Mouse (Mus musculus): ENCODE measurements around the gene Atad3a.

Atad3a gene

GRCm38 (mm10) chr4:155700425-155700824 lies 60.5 kb downstream of the Atad3a start:
- Histone ChIP-seq H3K27me3 (ENCODE audit: control insufficient read depth, insufficient read depth, low read length, poor library complexity, severe bottlenecking) (no peaks in the 10 kb centered on the region), H3K36me3 (ENCODE audit: control insufficient read depth, insufficient read depth, low read length, poor library complexity, severe bottlenecking) (no peaks in the 10 kb centered on the region)
- DNase-seq (ENCODE audit: low read depth, low spot score): peak; percentile 74

GRCm38 (mm10) chr4:155696261-155697255 lies 64.3 kb downstream of the Atad3a start:
- DNase-seq (ENCODE audit: low read depth, low spot score): no peak
- H3K36me3 ChIP-seq (ENCODE audit: control insufficient read depth, insufficient read depth, low read length, poor library complexity, severe bottlenecking): no peaks in the 10 kb centered on the region
- no peaks in the 10 kb centered on the region for H3K27me3 ChIP-seq (ENCODE audit: control insufficient read depth, insufficient read depth, low read length, poor library complexity, severe bottlenecking)

- H3K27me3 ChIP-seq (ENCODE audit: control insufficient read depth, insufficient read depth, low read length, poor library complexity, severe bottlenecking): no peaks in the 10 kb centered on the region
- no peaks in the 10 kb centered on the region for H3K36me3 ChIP-seq (ENCODE audit: control insufficient read depth, insufficient read depth, low read length, poor library complexity, severe bottlenecking)
- no peak for DNase-seq (ENCODE audit: low read depth, low spot score)
These were observed 65.3 kb downstream of the Atad3a start for GRCm38 (mm10) chr4:155695531-155696062.

- no peaks in the 10 kb centered on the region for H3K36me3 ChIP-seq (ENCODE audit: control insufficient read depth, insufficient read depth, low read length, poor library complexity, severe bottlenecking)
- DNase-seq (ENCODE audit: low read depth, low spot score): peak; percentile 80
- no peaks in the 10 kb centered on the region for H3K27me3 ChIP-seq (ENCODE audit: control insufficient read depth, insufficient read depth, low read length, poor library complexity, severe bottlenecking)
These were observed 66.2 kb downstream of the Atad3a start for GRCm38 (mm10) chr4:155694482-155695401.

DNA sequence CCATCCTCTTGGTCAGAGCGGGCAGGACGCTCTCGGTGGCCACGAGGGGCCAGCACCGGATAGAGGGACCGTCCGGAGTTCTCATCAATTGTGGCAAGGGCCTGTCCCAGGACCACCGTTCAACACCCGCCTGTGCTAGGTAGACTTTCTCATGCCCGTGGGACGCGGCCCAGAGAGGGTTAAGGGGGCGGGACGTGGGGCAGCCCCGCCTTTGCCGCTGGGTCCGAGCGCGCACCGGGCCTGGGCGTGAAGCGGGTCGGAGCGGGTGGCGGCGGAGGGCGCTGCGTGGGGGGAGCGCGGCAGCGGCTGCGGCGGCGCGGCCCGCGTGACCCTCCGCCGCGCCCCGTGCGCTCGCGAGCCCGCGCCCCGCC lies 66.8 kb downstream of the Atad3a start, which contains the start of gene Fndc10:
Gene Fndc10, plus strand, starts transcription at position 232 of the 371 bp plus-strand sequence.
- DNase-seq (ENCODE audit: low read depth, low spot score): no peak
- Histone ChIP-seq H3K36me3 (ENCODE audit: control insufficient read depth, insufficient read depth, low read length, poor library complexity, severe bottlenecking) (no peaks in the 10 kb centered on the region), H3K27me3 (ENCODE audit: control insufficient read depth, insufficient read depth, low read length, poor library complexity, severe bottlenecking) (no peaks in the 10 kb centered on the region)

- Histone ChIP-seq H3K36me3 (ENCODE audit: control insufficient read depth, insufficient read depth, low read length, poor library complexity, severe bottlenecking) (no peaks in the 10 kb centered on the region), H3K27me3 (ENCODE audit: control insufficient read depth, insufficient read depth, low read length, poor library complexity, severe bottlenecking) (no peaks in the 10 kb centered on the region)
- peak; percentile 24 for DNase-seq (ENCODE audit: low read depth, low spot score)
These were observed 68.5 kb downstream of the Atad3a start for GRCm38 (mm10) chr4:155692421-155692820.
